Mouse (Mus musculus): ENCODE measurements around the gene Ifnl3. TPM values are rescaled to one million over a fixed set of nuclear protein-coding genes. Genes with fewer than 3 reads are reported as not detected.
"Not testable (repeated sequence)": the region's sequence is repeated elsewhere in the genome, so short reads cannot be mapped to it uniquely, and the experiment has no call there.

Gene Ifnl3
- polyA plus RNA-seq (2015; fragmentation: Nextera tagmentation; extraction: Ambion mirVana) = not detected in 2 replicates

DNA sequence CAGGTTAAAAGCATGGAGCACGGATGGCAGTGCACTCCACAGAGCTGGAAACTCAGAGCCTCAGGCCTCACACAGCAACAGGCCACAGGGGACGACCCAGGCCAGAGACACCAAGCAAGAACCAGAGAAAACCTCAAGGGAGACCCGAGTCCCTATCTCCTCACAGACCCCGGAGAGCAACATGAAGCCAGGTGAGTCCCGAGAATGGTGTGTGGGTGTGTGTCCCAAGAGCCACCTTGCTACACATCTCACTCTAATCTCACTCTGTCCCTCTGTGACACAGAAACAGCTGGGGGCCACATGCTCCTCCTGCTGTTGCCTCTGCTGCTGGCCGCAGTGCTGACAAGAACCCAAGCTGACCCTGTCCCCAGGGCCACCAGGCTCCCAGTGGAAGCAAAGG is at the start of gene Ifnl3:
Gene Ifnl3, plus strand, starts transcription at position 301 of the 400 bp plus-strand sequence.
- WGBS = 73% methylated on average over 5 of the region's 6 CpGs
- not testable (repeated sequence) for H3K4me1 ChIP-seq (ENCODE audit: control insufficient read depth, insufficient read depth, low read length); H3K4me3 ChIP-seq (replicated peaks; ENCODE audit: low read length); H3K27me3 ChIP-seq (ENCODE audit: control insufficient read depth, insufficient read depth, low read length); H3K9ac ChIP-seq (ENCODE audit: low read length); H3K27ac ChIP-seq (ENCODE audit: low read length); H3K9me3 ChIP-seq (replicated peaks; ENCODE audit: control insufficient read depth, low read length); H3K36me3 ChIP-seq (ENCODE audit: control insufficient read depth, insufficient read depth, low read length); ATAC-seq (ENCODE audit: insufficient read depth, low FRiP score); H3K4me2 ChIP-seq (ENCODE audit: low read depth, low read length)

DNA sequence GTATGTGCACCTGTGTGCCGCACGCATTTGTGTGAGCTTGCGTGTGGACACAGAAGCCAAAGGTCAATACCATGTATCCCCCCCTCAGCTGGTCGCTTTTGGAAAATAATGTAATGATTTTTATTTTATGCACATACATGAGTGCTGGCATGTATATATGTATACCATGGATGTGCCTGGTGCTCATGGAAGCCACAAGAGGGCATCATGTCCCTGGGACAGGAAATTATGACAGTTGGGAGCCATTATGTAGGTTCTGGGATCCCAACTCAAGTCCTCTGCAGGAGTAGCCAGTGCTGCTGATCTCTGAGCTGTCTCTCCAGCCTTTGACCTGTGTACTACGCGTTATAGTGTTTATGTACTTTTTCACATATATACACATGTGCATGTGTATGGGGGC is 46.4 kb upstream of the Ifnl3 start:
- no peak overlapping the region for H3K9ac ChIP-seq (ENCODE audit: low read length)
- ATAC-seq (ENCODE audit: insufficient read depth, low FRiP score) = no peak
- H3K36me3 ChIP-seq (ENCODE audit: control insufficient read depth, insufficient read depth, low read length) = no peaks in the 10 kb centered on the region
- no peaks in the 10 kb centered on the region for H3K27me3 ChIP-seq (ENCODE audit: control insufficient read depth, insufficient read depth, low read length)
- H3K27ac ChIP-seq (ENCODE audit: low read length) = no peak overlapping the region
- H3K4me2 ChIP-seq (ENCODE audit: low read depth, low read length) = no peak overlapping the region
- no peaks in the 10 kb centered on the region for H3K4me1 ChIP-seq (ENCODE audit: control insufficient read depth, insufficient read depth, low read length)
- WGBS = 85% methylated on average over 6 of the region's 6 CpGs
- no peaks in the 10 kb centered on the region for H3K9me3 ChIP-seq (replicated peaks; ENCODE audit: control insufficient read depth, low read length)
- no peak overlapping the region for H3K4me3 ChIP-seq (replicated peaks; ENCODE audit: low read length)

DNA sequence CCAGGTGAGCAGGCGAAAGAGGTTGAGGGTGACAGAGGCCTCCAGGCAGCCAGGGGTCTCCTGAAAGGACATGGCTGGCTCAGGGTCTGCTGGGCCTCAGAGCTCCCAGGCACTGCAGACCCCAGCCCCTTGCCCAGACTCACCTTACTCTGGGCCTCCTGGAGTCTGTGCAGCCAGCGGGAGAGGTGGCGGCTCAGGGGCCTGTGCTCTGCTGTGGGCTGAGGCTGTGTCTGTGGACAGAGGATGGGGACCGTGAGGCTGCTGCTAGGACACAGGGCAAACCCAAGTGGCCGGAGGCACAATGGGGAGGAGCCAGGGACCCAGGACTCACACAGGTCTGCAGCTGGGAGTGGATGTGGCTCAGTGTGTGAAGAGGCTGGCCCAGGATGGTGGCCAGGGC is 45.3 kb upstream of the Ifnl3 start:
- Histone ChIP-seq H3K9ac (ENCODE audit: low read length) (no peak overlapping the region), H3K36me3 (ENCODE audit: control insufficient read depth, insufficient read depth, low read length) (no peaks in the 10 kb centered on the region), H3K27me3 (ENCODE audit: control insufficient read depth, insufficient read depth, low read length) (no peaks in the 10 kb centered on the region), H3K4me2 (ENCODE audit: low read depth, low read length) (no peak overlapping the region), H3K4me1 (ENCODE audit: control insufficient read depth, insufficient read depth, low read length) (no peaks in the 10 kb centered on the region), H3K27ac (ENCODE audit: low read length) (no peak overlapping the region), H3K4me3 (replicated peaks; ENCODE audit: low read length) (no peak overlapping the region), H3K9me3 (replicated peaks; ENCODE audit: control insufficient read depth, low read length) (no peaks in the 10 kb centered on the region)
- peak; percentile 62; the same call in 1 of the 2 replicates for ATAC-seq (ENCODE audit: insufficient read depth, low FRiP score)
- WGBS = 83% methylated on average over 5 of the region's 5 CpGs

DNA sequence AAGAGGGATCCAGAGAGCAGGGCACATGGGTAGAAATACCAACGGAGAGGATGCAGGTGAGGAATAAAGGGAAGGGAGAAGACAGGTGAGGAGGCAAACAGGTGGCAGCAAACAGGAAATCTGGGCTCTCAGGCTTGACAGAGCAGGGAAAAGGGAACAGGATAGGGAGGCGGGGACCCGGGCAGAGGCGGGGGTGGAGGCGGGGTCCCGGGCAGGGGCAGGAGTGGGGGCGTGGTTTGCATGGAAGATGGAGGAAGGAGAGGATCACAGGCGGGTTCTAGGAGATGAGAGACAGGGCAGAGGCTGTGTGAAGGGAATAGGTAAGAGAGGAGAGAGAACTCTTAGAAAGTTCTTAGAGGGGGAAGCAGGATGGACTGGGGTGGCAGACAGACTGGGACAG is 43.8 kb upstream of the Ifnl3 start:
- Histone ChIP-seq H3K36me3 (ENCODE audit: control insufficient read depth, insufficient read depth, low read length) (no peaks in the 10 kb centered on the region), H3K27me3 (ENCODE audit: control insufficient read depth, insufficient read depth, low read length) (no peaks in the 10 kb centered on the region), H3K4me2 (ENCODE audit: low read depth, low read length) (no peak overlapping the region), H3K9me3 (replicated peaks; ENCODE audit: control insufficient read depth, low read length) (no peaks in the 10 kb centered on the region), H3K27ac (ENCODE audit: low read length) (no peak overlapping the region), H3K4me3 (replicated peaks; ENCODE audit: low read length) (no peak overlapping the region), H3K4me1 (ENCODE audit: control insufficient read depth, insufficient read depth, low read length) (no peaks in the 10 kb centered on the region), H3K9ac (ENCODE audit: low read length) (no peak overlapping the region)
- peak; percentile 71; the same call in 1 of the 2 replicates for ATAC-seq (ENCODE audit: insufficient read depth, low FRiP score)
- 4% methylated on average over 8 of the region's 8 CpGs for WGBS

DNA sequence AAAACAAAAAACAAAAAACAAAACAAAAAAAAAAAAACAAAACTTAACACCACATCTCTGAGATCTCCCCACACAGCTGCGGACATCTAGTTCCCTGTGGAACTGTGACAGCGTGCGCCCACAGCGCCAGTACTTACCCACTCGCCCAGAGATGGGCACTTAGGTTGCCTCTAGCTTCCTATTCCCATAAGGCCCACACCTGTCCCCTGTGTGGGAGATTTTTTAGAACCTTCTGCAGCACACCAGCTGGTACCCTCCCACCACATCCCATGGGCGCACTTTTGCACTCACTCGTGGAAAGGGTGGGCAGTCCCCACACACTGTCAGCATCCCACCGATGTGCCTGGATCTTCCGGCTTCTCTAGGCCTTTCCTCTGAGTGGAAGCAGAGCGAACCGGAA is 39.8 kb upstream of the Ifnl3 start:
- Histone ChIP-seq H3K4me3 (replicated peaks; ENCODE audit: low read length) (no peak overlapping the region), H3K27ac (ENCODE audit: low read length) (no peak overlapping the region), H3K36me3 (ENCODE audit: control insufficient read depth, insufficient read depth, low read length) (no peaks in the 10 kb centered on the region), H3K4me2 (ENCODE audit: low read depth, low read length) (no peak overlapping the region), H3K9me3 (replicated peaks; ENCODE audit: control insufficient read depth, low read length) (no peaks in the 10 kb centered on the region), H3K9ac (ENCODE audit: low read length) (no peak overlapping the region), H3K4me1 (ENCODE audit: control insufficient read depth, insufficient read depth, low read length) (no peaks in the 10 kb centered on the region; the same call in 1 of the 2 replicates), H3K27me3 (ENCODE audit: control insufficient read depth, insufficient read depth, low read length) (no peaks in the 10 kb centered on the region)
- ATAC-seq (ENCODE audit: insufficient read depth, low FRiP score) = no peak
- whole genome bisulfite sequencing = 81% methylated on average over 11 of the region's 11 CpGs

DNA sequence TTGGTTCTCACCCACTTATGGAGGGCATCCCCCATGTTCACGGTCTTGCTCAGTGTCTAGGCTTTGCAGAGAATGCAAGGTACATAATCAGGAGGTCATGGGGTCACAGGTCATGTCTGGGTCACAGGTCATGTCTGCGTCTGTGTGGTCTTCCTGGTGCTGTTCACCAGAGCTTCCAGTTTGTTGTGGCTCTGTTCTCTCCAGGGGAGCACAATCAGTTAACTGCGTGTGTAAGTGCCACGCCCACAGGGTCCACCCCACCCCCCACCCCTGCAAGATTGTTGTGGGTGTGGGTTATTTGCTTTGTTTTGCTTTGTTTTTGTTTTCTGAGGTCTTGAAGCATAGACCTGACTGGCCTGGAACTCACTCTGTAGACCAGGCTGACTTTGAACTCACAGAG is 38.4 kb upstream of the Ifnl3 start:
- Histone ChIP-seq H3K4me3 (replicated peaks; ENCODE audit: low read length) (no peak overlapping the region), H3K27ac (ENCODE audit: low read length) (no peak overlapping the region), H3K27me3 (ENCODE audit: control insufficient read depth, insufficient read depth, low read length) (no peaks in the 10 kb centered on the region), H3K4me2 (ENCODE audit: low read depth, low read length) (no peak overlapping the region), H3K9me3 (replicated peaks; ENCODE audit: control insufficient read depth, low read length) (no peaks in the 10 kb centered on the region), H3K4me1 (ENCODE audit: control insufficient read depth, insufficient read depth, low read length) (peaks cover 3% of the 10 kb centered on the region; the same call in 1 of the 2 replicates), H3K9ac (ENCODE audit: low read length) (no peak overlapping the region), H3K36me3 (ENCODE audit: control insufficient read depth, insufficient read depth, low read length) (no peaks in the 10 kb centered on the region)
- ATAC-seq (ENCODE audit: insufficient read depth, low FRiP score) = no peak
- 22% methylated on average over 4 of the region's 4 CpGs for WGBS

DNA sequence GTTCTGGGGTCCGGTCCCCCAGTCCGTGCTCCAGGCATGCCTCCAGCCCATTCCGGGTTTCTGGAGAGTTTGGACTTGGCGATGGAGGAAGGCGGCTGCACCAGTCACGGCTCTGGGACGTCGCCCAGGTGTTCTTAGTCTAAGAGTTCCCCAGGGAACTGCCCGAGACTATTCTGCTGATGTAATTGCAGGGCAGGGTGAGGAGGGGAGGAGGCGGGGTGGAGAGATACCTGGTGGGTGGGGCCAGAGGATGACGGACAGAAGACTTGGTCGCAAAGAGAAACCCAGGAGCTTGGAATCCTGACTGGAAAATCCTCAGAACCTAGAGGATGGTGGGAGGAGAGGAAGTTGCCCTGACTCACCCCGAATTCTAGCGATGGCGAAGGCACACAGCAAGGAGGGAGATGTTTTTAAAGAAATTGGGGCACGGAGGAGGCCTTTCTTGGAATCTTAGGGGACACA is 34.6 kb upstream of the Ifnl3 start:
- Histone ChIP-seq H3K27ac (ENCODE audit: low read length) (no peak overlapping the region; the same call in 1 of the 2 replicates), H3K36me3 (ENCODE audit: control insufficient read depth, insufficient read depth, low read length) (no peaks in the 10 kb centered on the region), H3K9ac (ENCODE audit: low read length) (peak overlapping the region; percentile 47; the same call in 1 of the 2 replicates), H3K4me1 (ENCODE audit: control insufficient read depth, insufficient read depth, low read length) (peaks cover 3% of the 10 kb centered on the region; the same call in 1 of the 2 replicates), H3K4me2 (ENCODE audit: low read depth, low read length) (peak overlapping the region; percentile 51), H3K27me3 (ENCODE audit: control insufficient read depth, insufficient read depth, low read length) (no peaks in the 10 kb centered on the region), H3K4me3 (replicated peaks; ENCODE audit: low read length) (peak overlapping the region; percentile 27), H3K9me3 (replicated peaks; ENCODE audit: control insufficient read depth, low read length) (no peaks in the 10 kb centered on the region)
- WGBS = 4% methylated on average over 16 of the region's 16 CpGs
- peak; percentile 78 for ATAC-seq (ENCODE audit: insufficient read depth, low FRiP score)

DNA sequence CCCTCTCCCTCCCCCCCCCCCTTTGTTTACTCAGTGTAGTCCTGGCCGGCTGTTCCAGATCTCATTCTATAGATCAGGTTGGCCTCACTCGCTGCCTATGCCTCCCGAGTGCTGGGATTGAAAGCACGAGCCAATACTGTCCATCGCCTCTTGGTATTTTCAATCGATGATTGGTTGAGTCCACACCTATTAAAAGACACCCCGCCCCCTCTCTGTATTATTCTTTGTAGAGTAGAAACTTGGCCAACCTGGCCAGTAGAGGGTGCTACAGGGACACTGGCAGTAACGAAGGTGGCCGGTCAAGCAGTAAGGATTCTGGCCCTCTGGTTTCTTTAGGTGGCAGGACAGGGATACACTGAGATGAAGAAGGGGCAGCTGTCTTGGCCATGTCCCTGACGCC is 32.2 kb upstream of the Ifnl3 start:
- Histone ChIP-seq H3K4me2 (ENCODE audit: low read depth, low read length) (peak overlapping the region; percentile 40), H3K4me1 (ENCODE audit: control insufficient read depth, insufficient read depth, low read length) (peaks cover 3% of the 10 kb centered on the region; the same call in 1 of the 2 replicates), H3K9ac (ENCODE audit: low read length) (no peak overlapping the region), H3K9me3 (replicated peaks; ENCODE audit: control insufficient read depth, low read length) (no peaks in the 10 kb centered on the region), H3K27me3 (ENCODE audit: control insufficient read depth, insufficient read depth, low read length) (no peaks in the 10 kb centered on the region), H3K4me3 (replicated peaks; ENCODE audit: low read length) (0 out of 2 replicates have a peak overlapping the region, but pooled peaks have one; percentile 1), H3K27ac (ENCODE audit: low read length) (no peak overlapping the region), H3K36me3 (ENCODE audit: control insufficient read depth, insufficient read depth, low read length) (no peaks in the 10 kb centered on the region)
- ATAC-seq (ENCODE audit: insufficient read depth, low FRiP score) = peak; percentile 63
- WGBS = 3% methylated on average over 10 of the region's 10 CpGs

DNA sequence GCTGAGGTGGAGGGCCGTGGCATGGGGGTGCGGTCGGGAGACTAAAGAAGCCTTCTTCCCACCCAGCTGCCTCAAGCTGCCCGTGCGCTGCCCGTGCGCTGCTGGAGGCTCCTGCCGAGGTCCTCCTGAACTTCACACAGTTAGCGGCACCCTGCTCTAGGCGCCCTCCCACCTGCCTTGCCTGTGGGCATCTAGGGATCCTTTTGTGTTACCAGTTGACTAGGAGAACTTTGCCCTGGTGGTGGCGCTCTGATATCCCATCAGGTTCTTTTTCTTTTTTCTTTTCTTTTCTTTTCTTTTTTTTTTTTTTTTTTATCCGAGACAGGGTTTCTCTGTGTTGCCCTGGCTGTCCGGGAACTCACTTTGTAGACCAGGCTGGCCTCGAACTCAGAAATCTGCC is 31.7 kb upstream of the Ifnl3 start:
- Histone ChIP-seq H3K27ac (ENCODE audit: low read length) (no peak overlapping the region), H3K4me2 (ENCODE audit: low read depth, low read length) (peak overlapping the region; percentile 40), H3K9me3 (replicated peaks; ENCODE audit: control insufficient read depth, low read length) (no peaks in the 10 kb centered on the region), H3K9ac (ENCODE audit: low read length) (no peak overlapping the region), H3K36me3 (ENCODE audit: control insufficient read depth, insufficient read depth, low read length) (no peaks in the 10 kb centered on the region), H3K27me3 (ENCODE audit: control insufficient read depth, insufficient read depth, low read length) (no peaks in the 10 kb centered on the region), H3K4me3 (replicated peaks; ENCODE audit: low read length) (0 out of 2 replicates have a peak overlapping the region, but pooled peaks have one; percentile 1), H3K4me1 (ENCODE audit: control insufficient read depth, insufficient read depth, low read length) (peaks cover 3% of the 10 kb centered on the region; the same call in 1 of the 2 replicates)
- WGBS = 27% methylated on average over 14 of the region's 14 CpGs
- no peak for ATAC-seq (ENCODE audit: insufficient read depth, low FRiP score)

Measured in stomach, embryonic 16.5 days (tissue).